Mouse (Mus musculus) testis, adult 2 months (tissue): ENCODE measurements around the gene Krt14. TPM values are rescaled to one million over a fixed set of nuclear protein-coding genes. Genes with fewer than 3 reads are reported as not detected.

Experiments
- H3K27ac ChIP-seq: fragments of 200-500 bp; 2 replicates; pipeline ENCODE4 v1.5.1; 2012; ENCODE audit warnings: low read depth, low read length; ENCODE audit not compliant: control insufficient read depth, insufficient read depth
- H3K27me3 ChIP-seq: fragments of 200-500 bp; 2 replicates; pipeline ENCODE4 v1.6.1; 2012; ENCODE audit warnings: mild to moderate bottlenecking, low read length, moderate library complexity; ENCODE audit not compliant: control insufficient read depth, insufficient read depth
- H3K36me3 ChIP-seq: fragments of 200-500 bp; 2 replicates; pipeline ENCODE4 v1.6.1; 2012; ENCODE audit warnings: mild to moderate bottlenecking, low read length; ENCODE audit not compliant: control insufficient read depth, insufficient read depth
- H3K4me1 ChIP-seq: fragments of 200-500 bp; 2 replicates; pipeline ENCODE4 v1.6.1; 2012; ENCODE audit warnings: low read length; ENCODE audit not compliant: control insufficient read depth, insufficient read depth
- H3K4me3 ChIP-seq: fragments of 200-500 bp; 2 replicates; pipeline ENCODE4 v1.5.1; 2012; ENCODE audit warnings: low read depth, mild to moderate bottlenecking, low read length, moderate library complexity, mixed read lengths; ENCODE audit not compliant: control insufficient read depth
- CTCF ChIP-seq: fragments of 200-500 bp; IDR thresholded peaks from 2 replicates; pipeline ENCODE4 v1.5.1; 2012; ENCODE audit warnings: low read depth, mild to moderate bottlenecking, inconsistent platforms, low read length, moderate library complexity; ENCODE audit not compliant: control insufficient read depth, insufficient read depth, insufficient replicate concordance
- POLR2A ChIP-seq: fragments of 200-500 bp; IDR thresholded peaks from 2 replicates; pipeline ENCODE4 v1.6.1; 2012; ENCODE audit warnings: low read depth, mild to moderate bottlenecking, inconsistent platforms, low read length, moderate library complexity; ENCODE audit not compliant: control insufficient read depth
- polyA plus RNA-seq: library from polyadenylated mRNA; depleted of rRNA; stranded (reverse); fragments of >200 nt; gene quantifications from 2 replicates; pipeline ENCODE4 v1.2.3, GENCODE M21; 2012

Gene Krt14
- polyA plus RNA-seq, 1 experiment: not detected

DNA sequence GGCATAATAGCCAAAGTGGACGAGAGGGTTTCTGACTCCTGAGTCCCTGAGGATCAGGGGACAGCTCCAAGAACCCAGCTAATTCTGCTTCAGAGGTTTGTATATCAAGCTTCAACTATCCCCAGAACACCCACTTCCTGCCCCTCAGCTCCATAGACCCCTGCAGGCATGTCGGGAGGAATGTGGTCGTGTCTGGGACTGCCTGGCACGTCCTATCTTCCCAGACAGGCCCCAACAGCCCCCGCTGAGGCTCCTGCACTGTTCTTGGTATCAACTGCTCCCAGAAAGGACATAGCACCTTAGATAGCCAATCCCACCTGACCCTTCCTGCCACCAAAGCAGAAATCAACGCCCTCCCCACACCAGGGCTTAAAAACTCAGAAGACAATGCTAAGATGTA lies 1.2 kb upstream of the Krt14 start:
- Histone ChIP-seq H3K4me1 (no peaks in the 10 kb centered on the region), H3K4me3 (no peak overlapping the region), H3K36me3 (no peaks in the 10 kb centered on the region), H3K27me3 (no peaks in the 10 kb centered on the region), H3K27ac (no peak overlapping the region)
- no peak for TF ChIP-seq CTCF

- Histone ChIP-seq H3K4me3 (no peak overlapping the region), H3K27ac (no peak overlapping the region), H3K4me1 (no peaks in the 10 kb centered on the region), H3K27me3 (no peaks in the 10 kb centered on the region), H3K36me3 (no peaks in the 10 kb centered on the region)
- TF ChIP-seq POLR2A: no peak
- TF ChIP-seq CTCF: no peak
Measured at GRCm38 (mm10) chr11:100203448-100203847, 3.9 kb downstream of the Krt14 start.

DNA sequence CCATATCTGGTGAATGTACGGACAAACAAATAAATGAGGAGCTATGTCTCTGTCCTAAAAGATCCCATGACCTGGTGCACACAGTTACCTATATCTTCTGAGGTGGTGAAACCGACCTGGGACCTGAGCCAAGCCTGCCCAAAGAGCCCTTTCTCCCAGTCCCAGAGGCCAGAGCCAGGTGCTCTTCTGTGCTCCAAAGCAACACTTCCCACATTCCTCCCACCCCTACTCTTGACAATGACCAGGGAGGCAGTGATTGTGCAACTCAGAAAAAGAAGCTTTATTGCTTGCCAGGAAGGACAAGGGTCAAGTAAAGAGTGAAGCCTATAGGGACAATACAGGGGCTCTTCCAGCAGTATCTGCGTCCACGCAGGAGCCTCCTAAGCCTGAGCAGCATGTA lies 4.4 kb downstream of the Krt14 start:
- no peaks in the 10 kb centered on the region for H3K36me3 ChIP-seq
- H3K4me1 ChIP-seq: no peaks in the 10 kb centered on the region
- no peaks in the 10 kb centered on the region for H3K27me3 ChIP-seq
- no peak for TF ChIP-seq POLR2A
- no peak overlapping the region for H3K4me3 ChIP-seq
- no peak overlapping the region for H3K27ac ChIP-seq

DNA sequence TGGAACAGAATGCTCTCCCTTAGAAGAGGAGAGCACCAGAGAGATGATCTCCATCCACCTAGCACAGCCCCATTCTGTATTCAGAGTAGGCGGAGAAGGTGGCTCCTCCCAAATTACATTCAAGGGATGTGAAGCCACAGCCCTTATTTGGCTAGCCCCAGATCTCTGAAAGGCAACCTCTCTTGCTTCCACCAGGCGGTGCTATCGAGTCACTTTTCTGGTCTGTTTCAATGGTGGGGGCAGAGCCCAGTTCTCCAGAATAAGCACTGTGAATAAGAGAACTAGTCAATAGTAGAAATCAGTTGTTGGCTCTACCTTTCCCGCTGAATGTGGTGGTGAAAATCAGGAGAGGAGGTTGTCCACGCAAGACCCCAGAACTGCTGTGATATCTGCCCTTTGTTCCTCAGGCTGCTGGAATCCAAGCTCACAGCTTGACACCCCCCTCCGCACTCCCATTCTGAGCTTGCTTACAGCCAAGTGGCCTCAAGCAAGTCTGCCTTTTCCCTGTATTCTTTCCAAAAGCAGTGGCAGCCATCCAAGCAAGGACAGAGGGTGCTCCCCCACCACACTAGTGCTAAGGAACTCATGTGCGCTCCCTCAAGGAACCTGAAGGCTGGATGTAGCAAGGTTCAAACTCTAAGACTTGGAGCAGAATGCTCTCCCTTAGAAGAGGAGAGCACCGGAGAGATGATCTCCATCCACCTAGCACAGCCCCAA lies 7.1 kb downstream of the Krt14 start:
- no peaks in the 10 kb centered on the region for H3K36me3 ChIP-seq
- H3K4me1 ChIP-seq: no peaks in the 10 kb centered on the region
- H3K27me3 ChIP-seq: no peaks in the 10 kb centered on the region
- H3K4me3 ChIP-seq: no peak overlapping the region
- peak; percentile 39; the same call in 1 of the 2 replicates for TF ChIP-seq CTCF
- no peak for TF ChIP-seq POLR2A
- H3K27ac ChIP-seq: no peak overlapping the region

DNA sequence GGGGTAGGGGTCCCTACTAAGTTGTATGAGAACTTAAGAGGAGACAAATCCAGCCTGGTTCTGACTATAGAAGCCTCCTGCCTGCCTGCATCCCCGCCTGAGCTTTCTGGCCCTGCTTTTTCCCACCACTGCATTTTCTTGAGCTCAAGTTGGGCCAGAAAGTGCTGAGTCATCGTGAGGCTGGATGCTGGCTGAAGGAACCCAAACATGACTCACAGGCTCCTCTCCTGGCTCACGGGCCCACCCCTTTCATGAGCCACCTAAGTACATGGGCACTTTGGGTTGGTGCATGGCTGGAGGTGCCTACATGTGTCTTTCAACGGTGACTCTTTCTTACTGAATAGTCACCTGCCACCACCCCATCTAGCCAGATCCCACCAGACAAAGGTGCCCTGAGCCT lies 8.7 kb downstream of the Krt14 start:
- Histone ChIP-seq H3K4me3 (no peak overlapping the region), H3K36me3 (no peaks in the 10 kb centered on the region), H3K4me1 (no peaks in the 10 kb centered on the region), H3K27ac (no peak overlapping the region), H3K27me3 (no peaks in the 10 kb centered on the region)
- TF ChIP-seq CTCF (no peak), POLR2A (no peak)

- Histone ChIP-seq H3K27ac (no peak within 1 kb of the TSS), H3K4me1 (no peaks in the 10 kb centered on the region), H3K36me3 (no peaks in the 10 kb centered on the region), H3K4me3 (no peak within 1 kb of the TSS), H3K27me3 (no peaks in the 10 kb centered on the region)
- TF ChIP-seq POLR2A (no peak), CTCF (no peak)
Measured at GRCm38 (mm10) chr11:100192992-100193391, 14.4 kb downstream of the Krt14 start, which contains the start of gene Krt9. Krt9 (minus strand) TSS chr11:100193246.

GRCm38 (mm10) chr11:100191820-100192219 lies 15.5 kb downstream of the Krt14 start:
- Histone ChIP-seq H3K4me3 (no peak overlapping the region), H3K4me1 (no peaks in the 10 kb centered on the region), H3K27me3 (no peaks in the 10 kb centered on the region), H3K27ac (no peak overlapping the region), H3K36me3 (no peaks in the 10 kb centered on the region)
- TF ChIP-seq POLR2A (no peak), CTCF (no peak)

GRCm38 (mm10) chr11:100186736-100187135 lies 20.6 kb downstream of the Krt14 start:
- Histone ChIP-seq H3K4me1 (no peaks in the 10 kb centered on the region), H3K36me3 (no peaks in the 10 kb centered on the region), H3K4me3 (no peak overlapping the region), H3K27ac (no peak overlapping the region), H3K27me3 (no peaks in the 10 kb centered on the region)
- TF ChIP-seq POLR2A (no peak), CTCF (no peak)
